Mouse (Mus musculus): Measurements from ENCODE around the gene Miga2.

The Miga2 gene

DNA sequence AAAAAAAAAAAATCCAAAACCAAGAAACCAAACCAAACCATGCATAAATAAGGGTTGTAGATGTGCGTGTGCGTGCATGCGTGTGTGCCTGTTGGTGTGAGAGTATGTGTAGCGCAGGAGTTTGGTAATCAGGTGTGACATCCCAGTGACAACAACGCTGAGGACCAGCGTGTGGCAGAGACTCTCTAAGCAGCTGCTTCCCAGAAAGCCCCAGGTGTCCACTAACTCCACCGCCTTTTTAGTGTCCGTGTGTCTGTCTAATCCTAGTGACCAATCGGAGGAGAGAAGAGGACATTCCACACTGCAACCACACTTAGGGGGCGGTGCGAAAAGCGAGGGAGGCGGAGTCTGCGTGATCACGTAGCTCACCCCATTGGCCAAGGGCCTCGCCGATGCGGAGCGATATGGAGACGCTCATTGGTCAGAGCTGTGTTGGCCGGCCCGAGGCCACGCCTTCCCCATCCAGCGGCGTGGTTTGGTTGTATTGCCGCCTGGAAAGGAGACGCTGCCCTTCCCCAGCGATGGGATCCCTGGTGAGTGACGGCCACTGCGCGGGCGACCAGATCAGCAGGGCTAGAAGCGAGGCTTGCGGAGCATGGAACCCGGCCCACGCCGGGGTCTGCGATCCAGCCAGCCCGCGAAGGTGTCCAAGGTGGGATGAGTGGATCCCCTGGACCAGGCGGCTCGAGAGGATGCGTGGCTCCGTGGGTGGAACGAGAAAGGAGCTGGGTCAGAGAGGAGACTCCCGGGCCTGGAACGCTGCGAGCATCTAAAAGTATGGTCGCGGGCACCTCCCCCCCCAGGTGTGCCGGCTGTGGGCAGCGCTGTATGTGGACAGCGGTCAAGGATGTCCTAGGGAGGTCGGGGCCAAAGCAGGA, at the start of gene Miga2:
Gene Miga2, plus strand, starts transcription at position 461 of the 878 bp plus-strand sequence.
- DNase-seq (ENCODE audit: low spot score), result peak; percentile 97

DNA sequence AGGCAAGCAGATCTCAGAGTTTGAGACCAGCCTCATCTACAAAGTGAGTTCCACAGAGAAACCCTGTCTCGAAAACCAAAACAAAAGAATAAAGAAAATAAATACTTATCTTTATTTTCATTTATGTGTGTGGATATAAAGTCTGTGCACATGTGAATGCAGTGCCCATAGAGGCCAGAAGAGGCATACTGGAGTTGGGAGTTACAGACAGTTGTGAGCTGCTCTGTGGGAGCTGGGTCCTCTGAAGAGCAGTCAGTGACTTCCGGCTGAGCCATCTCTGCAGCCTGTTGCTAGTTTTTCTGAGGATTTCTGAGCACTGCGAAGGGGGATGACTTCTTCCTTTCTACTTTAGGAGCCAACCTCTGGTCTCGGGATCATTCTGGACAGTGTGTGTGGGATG, 47.9 kb upstream of the Miga2 start:
- no peak for DNase-seq (ENCODE audit: low spot score)

DNA sequence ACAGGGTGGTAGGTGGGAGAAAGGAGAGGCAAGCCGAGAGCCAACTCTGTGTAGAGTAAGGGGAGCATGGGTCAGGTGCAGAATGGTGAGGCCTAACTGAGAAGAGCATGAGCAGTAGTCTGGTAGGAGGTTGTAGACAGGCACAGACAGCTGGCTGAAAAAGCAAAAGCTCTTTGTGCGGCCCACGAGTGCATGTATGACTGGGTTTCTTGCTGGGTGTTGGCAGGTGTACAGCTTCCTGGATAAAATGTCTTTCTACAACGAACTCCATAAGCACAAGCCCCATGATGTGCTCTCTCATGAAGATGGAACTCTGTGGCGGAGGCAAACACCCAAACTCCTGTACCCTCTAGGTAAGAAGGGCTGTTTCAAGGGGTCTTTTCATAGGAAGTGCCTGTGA, 47.1 kb upstream of the Miga2 start:
- DNase-seq (ENCODE audit: low spot score), result no peak

DNA sequence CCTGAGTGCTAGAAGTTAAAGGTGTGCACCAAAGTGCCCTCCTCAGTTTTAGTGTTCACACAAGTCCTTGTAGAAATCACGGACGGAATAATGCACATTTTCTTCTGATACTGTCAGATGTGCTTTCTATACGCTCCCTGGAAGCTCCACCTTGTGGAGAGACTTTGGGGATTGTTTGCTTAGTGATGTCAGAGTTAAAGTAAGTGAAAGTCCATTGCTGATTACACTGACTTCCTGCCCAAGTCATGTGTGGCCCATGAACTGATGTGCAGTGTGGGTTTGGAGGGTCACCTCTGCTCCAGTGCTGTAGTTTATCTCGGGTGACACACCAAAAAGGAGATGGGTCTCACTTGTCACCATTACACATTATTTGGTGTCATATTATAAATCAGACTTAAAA, 44.8 kb upstream of the Miga2 start:
- no peak for DNase-seq (ENCODE audit: low spot score)

DNA sequence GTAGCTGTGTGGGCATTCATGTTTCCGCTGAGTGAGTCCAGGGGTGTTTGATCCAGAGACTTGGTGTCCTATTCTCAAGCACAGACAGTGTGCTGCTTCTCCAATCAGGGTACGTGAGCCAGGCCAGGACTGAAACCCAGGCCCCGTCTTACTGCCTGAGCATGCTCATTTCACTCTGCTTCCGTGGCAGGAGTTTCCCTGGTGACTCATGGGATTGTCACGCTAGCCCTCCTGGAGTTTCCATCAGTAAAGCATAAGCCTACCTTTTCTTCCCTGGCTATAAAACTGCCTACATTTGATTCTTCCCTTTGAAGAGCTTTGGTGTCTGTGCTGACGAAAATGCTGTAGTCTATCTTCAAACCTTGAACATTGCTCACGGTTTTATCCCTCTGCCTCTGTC, 40.9 kb upstream of the Miga2 start:
- no peak for DNase-seq (ENCODE audit: low spot score)

DNA sequence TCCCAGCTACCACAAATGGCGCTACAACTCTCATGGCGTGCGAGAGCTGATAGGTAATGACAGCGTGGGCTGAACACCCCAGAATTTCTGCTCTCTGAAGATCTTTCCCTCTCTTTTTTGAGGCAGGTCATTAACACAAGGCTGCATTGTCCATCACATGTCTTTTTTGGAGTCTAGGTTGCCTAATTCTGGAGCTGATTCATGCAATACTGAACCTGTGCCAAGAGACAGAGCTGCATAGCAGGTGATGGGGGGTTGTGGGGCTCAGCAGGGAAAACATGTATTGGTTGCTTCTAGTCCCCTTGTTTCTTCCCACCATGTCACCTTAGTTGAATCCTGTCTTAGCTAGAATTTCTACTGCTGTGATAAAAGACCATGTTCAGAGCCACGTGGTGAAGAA, 38.7 kb upstream of the Miga2 start:
- no peak for DNase-seq (ENCODE audit: low spot score)

DNA sequence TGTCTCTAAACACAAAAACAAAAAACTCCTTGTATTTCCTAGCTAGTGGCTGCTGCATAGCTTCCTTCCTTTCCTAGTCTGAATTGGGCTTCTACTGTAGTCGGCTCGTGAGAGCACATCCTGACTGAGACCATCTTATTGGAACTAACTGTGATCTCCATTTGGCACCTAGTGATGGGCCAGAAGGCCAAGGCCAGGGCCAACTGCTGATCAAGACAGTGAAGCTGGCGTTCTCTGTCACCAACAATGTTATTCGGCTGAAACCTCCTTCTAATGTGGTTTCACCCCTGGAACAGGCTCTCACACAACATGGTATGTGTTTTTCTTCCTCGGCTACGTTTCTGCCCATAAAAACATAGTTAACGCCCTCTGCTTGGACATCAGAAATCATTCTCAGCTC, 36.8 kb upstream of the Miga2 start:
- DNase-seq (ENCODE audit: low spot score), result no peak

DNA sequence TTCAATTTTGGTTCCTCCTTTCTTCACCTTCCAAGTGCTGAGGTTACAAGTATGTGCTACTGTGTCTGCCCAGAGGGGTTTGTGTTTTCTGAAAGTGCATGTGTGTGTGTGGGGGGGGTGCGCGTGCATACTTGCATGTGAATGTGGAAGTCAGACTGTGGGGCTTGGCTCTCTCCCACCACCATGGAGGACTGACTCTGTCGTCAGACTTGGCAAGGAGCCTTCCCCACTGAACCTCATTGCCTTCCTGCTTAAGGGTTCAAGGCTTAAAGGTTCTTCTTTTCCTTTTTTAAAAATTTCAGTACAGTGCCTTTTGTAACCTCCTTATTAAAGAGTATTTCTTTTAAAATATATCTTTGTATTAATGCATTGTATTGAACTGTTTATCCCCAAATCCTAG, 35.2 kb upstream of the Miga2 start:
- DNase-seq (ENCODE audit: low spot score), result no peak

DNA sequence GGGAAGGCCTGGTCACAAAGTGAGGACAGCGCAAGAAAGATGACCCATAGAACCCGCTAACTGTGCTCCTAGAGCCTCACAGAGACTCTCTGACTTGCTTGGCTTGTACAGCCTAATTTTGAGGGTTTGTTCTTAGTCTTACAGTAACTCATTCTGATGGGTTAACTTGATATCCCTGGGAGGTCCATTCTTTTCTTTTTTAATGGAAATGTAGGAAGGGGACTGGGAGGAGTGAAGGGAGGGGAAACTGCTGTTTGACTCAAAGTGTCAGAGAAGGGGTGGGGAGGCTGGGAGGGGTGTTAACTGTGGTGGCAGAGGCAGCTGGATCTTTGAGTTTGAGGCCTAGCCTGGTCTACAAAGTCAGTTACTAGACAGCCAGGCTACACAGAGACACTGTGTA, 28.7 kb upstream of the Miga2 start:
- no peak for DNase-seq (ENCODE audit: low spot score)

DNA sequence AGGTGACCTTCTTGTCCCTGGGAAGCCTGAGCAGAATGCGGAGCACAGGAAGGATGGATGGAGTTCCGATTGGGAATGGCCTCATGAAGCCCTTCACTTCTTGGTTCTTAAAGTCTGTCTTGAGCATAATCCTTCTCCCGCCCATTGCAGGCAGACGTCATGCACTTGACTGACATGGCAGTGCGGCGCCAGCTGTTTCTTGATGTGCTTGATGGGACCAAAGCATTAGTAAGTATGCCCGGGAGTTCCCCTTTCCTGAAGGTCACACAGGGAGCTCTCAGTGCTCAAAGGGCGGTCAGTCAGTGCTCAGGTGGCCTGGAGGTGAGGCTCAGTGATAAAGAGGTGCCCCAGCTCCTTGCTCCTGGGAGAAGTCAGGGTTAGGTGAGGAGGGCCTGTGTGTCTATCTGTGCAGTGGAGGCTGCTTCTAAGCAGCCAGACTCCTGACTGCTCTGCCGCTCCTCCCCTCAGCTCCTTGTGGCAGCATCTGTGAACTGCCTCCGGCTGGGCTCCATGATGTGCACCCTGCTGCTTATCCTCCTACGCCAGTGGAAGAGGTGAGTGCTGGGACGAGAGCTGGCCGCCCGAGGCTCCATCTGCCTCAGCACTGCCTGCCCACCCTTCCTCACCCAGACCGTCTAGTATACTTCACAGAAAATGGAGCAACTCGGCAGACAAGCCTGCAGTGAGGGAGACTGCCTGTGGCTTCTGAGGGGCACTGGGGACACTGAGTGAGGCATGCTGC, 27.7 kb upstream of the Miga2 start:
- no peak for DNase-seq (ENCODE audit: low spot score)

DNA sequence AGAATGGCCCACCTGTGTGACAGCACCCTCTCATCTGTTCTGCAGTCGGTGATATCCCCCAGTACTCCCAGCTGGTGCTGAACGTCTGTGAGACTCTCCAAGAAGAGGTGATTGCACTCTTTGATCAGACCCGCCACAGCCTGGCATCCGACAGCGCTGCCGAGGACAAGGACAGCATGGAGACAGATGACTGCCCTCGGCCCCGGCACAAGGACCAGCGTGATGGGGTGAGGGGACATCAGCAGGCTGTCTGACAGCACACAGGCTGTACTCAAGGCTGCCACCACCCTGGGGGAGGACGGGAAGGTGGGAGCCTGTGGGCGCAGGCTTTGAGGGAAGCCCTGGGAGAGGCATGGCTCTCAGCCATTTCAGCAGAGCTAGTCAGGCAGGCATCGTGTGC, 26.9 kb upstream of the Miga2 start:
- DNase-seq (ENCODE audit: low spot score), result no peak

DNA sequence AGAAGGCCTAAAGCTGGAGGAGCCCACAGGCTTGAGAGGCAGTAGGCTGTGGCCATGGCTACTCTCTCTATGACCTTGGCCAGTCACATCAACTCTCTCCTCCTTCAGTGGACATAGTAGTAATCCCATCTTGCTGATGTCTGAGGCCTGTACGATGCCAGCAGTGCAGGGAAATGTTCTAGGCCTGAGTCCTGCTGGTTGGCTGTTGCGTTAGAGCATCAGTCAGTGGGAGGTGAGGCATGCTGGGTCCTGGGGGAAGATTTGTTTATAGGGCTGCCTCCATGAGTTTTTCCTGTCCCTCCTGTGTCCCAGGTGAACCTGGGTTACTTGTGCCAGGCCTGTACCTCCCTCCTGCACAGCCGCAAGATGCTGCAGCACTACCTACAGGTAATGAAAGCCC, 22.0 kb upstream of the Miga2 start:
- DNase-seq (ENCODE audit: low spot score), result no peak

DNA sequence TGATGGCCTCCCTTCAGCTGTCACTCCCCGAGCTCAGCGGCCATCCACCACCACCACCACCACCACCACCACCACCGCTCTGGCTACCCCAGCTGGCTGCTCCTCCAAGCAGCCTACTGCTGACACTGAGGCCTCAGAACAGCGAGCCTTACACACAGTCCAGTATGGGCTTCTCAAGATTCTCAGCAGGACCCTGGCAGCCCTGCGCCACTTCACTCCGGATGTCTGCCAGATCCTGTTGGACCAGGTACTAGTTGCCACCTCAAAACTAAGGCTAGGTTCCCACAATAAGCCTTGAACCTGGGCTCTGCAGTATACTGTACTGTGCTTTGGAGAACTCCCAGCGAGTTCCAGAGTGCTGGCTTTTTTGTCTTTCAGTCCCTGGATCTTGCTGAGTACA, 21.5 kb upstream of the Miga2 start:
- DNase-seq (ENCODE audit: low spot score), result no peak

DNA sequence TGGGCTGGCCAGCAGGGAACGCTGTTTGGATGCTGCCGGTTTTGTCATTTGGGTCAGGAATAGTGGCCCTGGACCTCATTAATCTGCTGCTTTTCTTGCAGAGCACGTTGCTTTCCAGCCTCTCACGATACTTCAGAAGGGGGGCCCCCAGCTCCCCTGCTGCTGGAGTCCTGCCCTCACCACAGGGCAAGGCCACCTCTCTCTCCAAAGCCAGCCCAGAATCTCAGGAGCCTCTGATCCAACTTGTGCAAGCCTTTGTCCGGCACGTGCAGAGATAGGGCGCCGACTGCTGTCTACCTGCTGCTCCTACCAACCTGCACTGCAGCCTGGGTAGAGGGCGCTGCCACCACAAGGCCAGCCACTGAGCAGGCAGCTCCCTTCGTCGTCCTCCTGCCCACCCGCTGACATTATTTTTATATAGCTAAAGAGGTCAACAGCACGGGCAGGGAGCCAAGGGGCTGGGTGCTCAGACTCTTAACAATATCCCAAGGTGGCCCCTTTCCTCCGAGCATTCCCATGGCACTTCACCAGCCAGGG, 20.4 kb upstream of the Miga2 start:
- DNase-seq (ENCODE audit: low spot score), result no peak

DNA sequence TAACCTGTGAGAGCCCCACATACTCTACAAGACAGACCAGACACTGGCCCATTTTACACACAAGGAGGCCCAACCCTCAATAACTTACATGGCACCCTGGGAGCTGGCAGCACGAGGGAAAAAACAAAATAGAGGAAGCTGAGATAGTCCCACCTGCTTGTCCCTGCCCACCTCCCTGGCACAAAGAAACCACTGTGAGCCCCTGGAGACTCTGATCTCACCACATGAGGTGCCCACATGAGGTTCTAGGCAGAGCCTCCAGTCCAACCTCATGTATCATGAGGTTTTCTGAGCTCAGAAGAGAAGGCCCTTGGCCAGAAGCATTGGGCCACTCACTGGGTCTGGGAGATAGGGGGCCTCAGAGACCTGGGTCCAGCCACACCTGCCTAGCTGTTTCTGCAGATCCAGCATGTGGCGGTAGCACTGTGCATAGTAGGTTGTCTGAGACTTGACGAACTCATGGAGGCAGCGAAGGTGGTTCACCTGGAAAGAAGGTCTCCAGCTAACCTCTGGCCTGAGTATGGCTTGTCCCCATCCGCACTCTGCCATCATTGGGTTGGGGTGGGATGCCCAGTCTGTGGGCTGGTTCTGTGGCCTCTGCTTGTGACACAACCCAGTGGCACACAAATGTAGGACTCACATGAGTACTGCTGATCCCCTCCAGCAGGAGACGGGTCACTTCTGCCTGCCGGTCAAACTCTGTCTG, 17.9 kb upstream of the Miga2 start:
- no peak for DNase-seq (ENCODE audit: low spot score)

DNA sequence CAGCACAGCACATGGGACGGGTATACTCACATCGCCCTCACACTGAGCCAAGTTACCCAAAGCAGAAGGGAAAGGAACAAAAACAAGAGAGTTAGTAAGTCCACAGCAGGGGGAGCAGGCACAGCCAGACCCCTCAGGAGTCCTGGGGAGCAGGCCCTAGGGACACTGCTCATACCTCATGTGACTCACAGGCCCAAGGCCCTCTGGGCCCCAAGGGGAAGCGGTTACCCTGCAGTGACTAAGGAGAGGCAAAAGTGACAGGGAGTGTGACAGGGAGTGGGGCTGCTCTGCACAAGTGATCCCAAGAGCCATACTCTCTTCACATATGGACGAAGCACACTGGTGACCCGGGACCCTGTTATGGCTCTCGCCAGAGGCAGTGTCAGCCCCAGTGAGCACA, 14.8 kb upstream of the Miga2 start:
- DNase-seq (ENCODE audit: low spot score), result no peak

DNA sequence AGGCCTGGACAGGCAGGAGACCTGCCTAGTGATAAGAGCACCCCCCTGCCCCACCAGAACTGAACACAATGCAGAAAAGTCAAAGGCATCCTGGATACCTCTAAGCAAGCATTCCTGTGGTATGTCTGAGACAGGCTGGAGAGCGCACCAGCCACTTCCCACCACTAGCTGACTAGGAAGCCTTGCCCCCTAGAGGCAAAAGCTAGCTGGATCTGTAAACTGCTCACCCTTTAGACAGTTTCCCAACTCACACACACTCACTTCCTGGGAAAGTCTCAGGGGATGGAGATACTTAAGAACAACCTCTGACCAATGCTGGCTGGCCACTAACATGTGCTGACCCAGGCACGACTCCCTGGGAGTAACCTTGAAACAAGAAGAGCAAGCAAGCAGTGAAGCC, 12.9 kb upstream of the Miga2 start:
- DNase-seq (ENCODE audit: low spot score), result no peak

DNA sequence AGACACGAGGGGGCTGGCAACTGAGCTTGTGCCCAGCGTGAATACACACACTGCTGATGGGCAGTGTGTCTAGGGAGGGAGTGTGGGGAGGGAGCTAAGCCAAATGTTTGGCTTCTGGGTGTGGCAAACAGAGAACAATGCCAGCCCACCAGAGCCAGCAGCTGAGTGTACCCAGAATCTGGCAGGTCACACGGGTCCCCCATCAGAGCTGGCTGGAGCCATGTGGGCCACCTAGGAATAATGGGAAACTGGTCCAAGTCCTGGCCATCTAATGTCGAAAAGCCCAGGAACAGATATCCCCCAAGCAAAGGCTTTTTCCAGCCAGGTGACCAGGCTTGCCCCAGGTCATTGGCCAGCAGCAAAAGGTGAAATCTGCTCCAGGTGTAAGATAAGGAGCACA, 8.2 kb upstream of the Miga2 start:
- DNase-seq (ENCODE audit: low spot score), result no peak

DNA sequence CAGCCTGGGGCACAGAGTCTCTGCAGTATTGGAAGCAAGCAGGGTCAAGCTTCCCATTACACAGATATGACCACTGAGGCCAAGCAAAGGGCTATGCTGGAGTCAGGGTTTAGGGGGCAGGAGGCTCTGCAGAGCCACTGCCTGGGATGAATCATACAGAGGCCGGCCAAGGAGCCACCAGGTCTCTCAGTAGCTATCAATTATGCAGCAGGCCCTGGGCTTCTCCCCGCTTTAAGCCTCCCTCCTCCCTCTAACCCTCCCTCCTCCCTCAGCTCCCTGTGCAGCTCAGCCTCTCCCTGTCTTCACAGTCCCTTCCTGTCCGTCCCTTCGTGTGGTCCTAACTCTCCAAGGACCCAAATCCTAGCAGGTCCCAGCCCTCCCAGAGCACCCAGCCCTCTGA, 7.8 kb upstream of the Miga2 start:
- no peak for DNase-seq (ENCODE audit: low spot score)

DNA sequence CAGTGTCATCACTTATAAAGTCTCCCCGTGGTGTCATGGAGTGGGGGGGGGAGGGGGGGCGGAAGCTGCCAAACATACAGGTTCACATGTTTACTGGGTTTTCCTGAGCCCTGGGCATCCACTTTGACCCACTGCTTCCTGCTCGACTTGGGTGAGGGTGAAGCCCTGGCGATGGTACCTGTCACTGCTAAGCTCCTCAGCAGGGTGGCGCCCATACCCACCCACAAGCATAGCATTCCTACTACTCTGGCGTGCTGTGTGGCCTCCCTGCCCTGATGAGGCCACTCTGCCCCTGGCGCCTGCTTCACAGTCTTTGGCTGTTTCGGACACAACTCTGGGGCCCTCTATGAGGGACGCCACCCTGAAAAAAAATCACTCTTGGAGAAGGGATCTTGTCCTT, 7.1 kb upstream of the Miga2 start:
- DNase-seq (ENCODE audit: low spot score), result no peak

DNA sequence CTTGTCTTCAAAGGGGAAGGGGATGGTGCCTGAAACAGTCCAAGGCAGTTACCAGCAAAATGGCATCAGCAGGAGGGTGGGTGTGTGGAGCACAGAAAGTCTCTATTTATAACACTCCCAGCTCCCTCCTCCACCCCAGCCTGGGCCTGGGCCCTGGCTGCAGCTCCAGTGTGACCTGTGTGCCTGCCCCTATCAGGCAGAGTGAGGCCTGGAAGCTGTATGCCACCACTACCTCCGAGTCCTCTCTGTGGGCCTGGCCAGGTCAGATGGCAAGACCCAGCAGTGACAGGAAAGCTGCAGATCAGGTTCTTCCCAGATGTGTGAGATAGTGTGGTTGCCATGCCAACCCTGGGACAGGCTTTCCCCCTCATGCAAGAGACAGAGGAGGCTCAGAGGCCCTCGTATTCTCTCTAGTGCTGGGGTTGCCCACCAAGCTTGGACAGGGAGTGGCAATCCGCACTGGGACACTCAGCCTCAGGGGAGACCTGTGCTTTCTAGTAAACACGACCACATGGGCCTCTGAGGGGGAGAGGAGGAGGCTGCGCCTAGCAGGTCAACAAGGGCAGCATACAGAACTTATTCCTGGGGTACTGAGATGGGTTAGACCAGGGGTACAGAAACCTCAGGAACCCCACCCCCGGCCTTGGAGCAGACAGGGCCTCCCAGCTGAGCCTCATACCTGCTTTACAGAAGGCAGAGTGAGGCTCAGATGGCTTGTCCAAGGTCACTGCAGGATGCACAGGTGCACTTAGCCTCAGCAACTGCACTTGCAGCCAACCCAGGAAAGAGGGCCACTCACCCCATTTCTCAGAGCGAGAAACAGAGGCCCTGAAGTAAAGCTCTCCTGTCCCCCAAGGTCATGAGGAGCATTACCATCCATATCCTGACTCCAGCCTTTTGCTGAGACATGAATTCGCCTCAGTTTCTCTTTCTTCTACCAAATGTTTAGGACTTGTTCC, 6.2 kb upstream of the Miga2 start:
- no peak for DNase-seq (ENCODE audit: low spot score)
